Mouse (Mus musculus) B cell, adult 62 days (primary cell): ENCODE results near the gene Syn3. TPM values are rescaled to one million over a fixed set of nuclear protein-coding genes. Genes with fewer than 3 reads are reported as not detected.

Source experiments
- total RNA-seq: library from RNA; stranded (reverse); gene quantifications from 4 replicates; pipeline ENCODE4 v1.2.4, GENCODE M21; 2023

The Syn3 gene
- not detected in 4 replicates for total RNA-seq

DNA sequence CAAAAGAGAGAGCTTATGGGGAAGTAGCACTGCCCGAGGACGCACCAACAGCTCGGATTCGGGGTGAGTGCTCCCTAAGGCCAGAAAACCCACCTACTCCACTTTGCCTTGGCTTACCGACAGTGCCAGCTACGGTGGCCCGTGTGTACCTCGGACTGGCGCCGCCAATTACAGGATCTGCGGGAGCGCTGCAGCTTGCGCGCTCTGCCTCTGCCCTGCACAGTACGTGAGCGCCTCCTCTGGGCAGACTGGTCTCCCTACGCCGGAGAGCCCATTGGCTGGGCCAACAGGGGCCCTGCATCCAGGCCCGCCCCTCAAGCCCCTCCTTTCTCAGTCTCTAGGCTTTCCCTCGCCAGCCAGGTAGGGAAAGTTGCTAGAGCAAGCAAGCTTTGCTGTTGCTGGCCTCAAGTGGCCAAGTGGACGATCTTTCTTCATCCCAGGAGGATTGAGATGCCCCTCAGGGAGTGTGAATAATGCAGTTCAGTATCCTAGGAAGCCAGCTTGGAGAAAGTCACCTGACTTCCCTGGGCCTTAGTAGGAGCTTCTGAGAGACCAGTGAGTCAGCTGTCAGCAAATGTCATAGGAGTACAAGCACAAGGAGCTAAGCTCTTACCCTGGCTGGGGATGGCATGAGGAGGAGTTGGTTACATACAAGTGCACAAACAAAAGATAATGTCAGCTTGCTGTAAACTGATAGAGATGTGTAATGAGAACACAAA is at the start of gene Syn3:
Syn3 (minus strand) TSS at position 224 of the 719 bp plus-strand sequence.

GRCm38 (mm10) chr10:86300293-86301116 is 198.2 kb downstream of the Syn3 start, which contains the start of gene Timp3:
Gene Timp3 (plus strand): TSS chr10:86300372.

DNA sequence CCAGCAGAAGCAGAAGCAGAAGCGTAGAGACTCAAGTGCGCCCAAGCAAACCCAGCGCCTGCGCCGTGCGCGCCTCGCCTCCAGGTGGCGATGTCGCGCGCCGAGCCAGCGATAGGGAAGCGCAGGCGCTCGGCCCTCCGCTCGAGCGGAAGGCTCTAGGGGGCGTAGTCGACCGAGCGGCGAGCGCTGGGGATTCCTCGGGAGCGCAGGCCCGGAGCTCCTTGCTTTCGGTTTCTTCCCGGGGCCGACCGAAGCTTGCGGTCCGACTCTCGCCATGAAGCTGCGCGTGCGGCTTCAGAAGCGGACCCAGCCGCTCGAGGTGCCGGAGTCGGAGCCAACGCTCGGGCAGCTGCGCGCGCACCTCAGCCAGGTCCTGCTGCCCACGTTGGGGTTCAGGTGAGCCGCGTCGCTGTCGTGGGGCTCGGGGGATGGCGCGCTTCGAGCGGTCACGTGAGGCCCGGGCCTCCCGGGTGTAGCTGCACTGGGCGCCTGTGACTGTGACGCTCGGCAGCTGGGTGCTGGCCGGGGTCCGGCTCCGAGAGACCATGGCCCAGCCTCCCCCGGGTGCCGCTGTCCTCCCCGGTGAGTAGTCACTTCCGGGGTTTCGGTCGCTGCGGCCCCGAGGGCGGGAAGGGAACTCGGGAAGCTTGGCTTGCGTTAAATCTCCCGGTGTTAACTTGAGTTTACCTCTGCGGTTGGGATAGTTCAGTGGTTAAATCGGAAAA is 476.8 kb downstream of the Syn3 start, which contains the start of gene Fbxo7:
Fbxo7 (plus strand) TSS at position 224 of the 725 bp plus-strand sequence.

GRCm38 (mm10) chr10:86011781-86012180 is 486.9 kb downstream of the Syn3 start, which contains the start of gene Bpifc:
Gene Bpifc (minus strand): TSS chr10:86011895.

Other genes with a start within 250 kb of the Syn3 start
- 0.12 TPM in 1 of 4 replicates, not detected in the others for gene Timp3, start 198.5 kb downstream of the Syn3 start, total RNA-seq
- 319 to 358 TPM (median 345 TPM) in 4 replicates for gene Hsp90b1, start 206.6 kb upstream of the Syn3 start, total RNA-seq
- 1.3 to 3.4 TPM (median 1.8 TPM) in 4 replicates for gene Ttc41, start 206.9 kb upstream of the Syn3 start, total RNA-seq